Mouse (Mus musculus): ENCODE results near the gene Mt1. TPM values are rescaled to one million over a fixed set of nuclear protein-coding genes. Genes with fewer than 3 reads are reported as not detected.
"Not testable (repeated sequence)": the region's sequence is repeated elsewhere in the genome, so short reads cannot be mapped to it uniquely, and the experiment has no call there.

Gene Mt1
- total RNA-seq (2022), result 100 to 1,000 TPM; 307 to 666 (median 449) TPM

GRCm38 (mm10) chr8:94178857-94179712, at the start of gene Mt1:
Mt1 (plus strand) TSS chr8:94179082.
- peak; percentile 85 to 93 for DNase-seq (ENCODE audit: low spot score in 2 of 2)

- no peak for DNase-seq (ENCODE audit: low spot score in 2 of 2)
Observed at GRCm38 (mm10) chr8:94129133-94129789, 49.6 kb upstream of the Mt1 start.

- DNase-seq (ENCODE audit: low spot score in 2 of 2), result no peak
Observed at GRCm38 (mm10) chr8:94130126-94130525, 48.8 kb upstream of the Mt1 start.

GRCm38 (mm10) chr8:94132096-94132495, 46.8 kb upstream of the Mt1 start:
- no peak for DNase-seq (ENCODE audit: low spot score in 2 of 2)

GRCm38 (mm10) chr8:94134601-94135000, 44.3 kb upstream of the Mt1 start:
- not testable (repeated sequence) for DNase-seq (ENCODE audit: low spot score in 2 of 2)

GRCm38 (mm10) chr8:94135556-94135955, 43.3 kb upstream of the Mt1 start:
- DNase-seq (ENCODE audit: low spot score in 2 of 2), result no peak

GRCm38 (mm10) chr8:94136192-94136591, 42.7 kb upstream of the Mt1 start:
- DNase-seq (ENCODE audit: low spot score in 2 of 2), result no peak

GRCm38 (mm10) chr8:94136933-94137332, 41.9 kb upstream of the Mt1 start, which contains the start of gene Mt4:
Mt4 (plus strand) TSS chr8:94137197.
- no peak for DNase-seq (ENCODE audit: low spot score in 2 of 2)

- no peak for DNase-seq (ENCODE audit: low spot score in 2 of 2)
Observed at GRCm38 (mm10) chr8:94140266-94140795, 38.6 kb upstream of the Mt1 start.

- DNase-seq (ENCODE audit: low spot score in 2 of 2), result no peak
Observed at GRCm38 (mm10) chr8:94148236-94148635, 30.6 kb upstream of the Mt1 start.

GRCm38 (mm10) chr8:94150925-94151324, 28.0 kb upstream of the Mt1 start:
- no peak for DNase-seq (ENCODE audit: low spot score in 2 of 2)

GRCm38 (mm10) chr8:94152513-94153300, 26.2 kb upstream of the Mt1 start, which contains the start of gene Mt3:
Mt3 (plus strand) TSS chr8:94152607.
- peak; percentile 79 to 80 for DNase-seq (ENCODE audit: low spot score in 2 of 2)

GRCm38 (mm10) chr8:94153451-94153850, 25.4 kb upstream of the Mt1 start:
- DNase-seq (ENCODE audit: low spot score in 2 of 2), result peak; percentile 43 to 47

GRCm38 (mm10) chr8:94154537-94154936, 24.3 kb upstream of the Mt1 start:
- DNase-seq (ENCODE audit: low spot score in 2 of 2), result peak in 1 of 2 experiments; percentile 35

- DNase-seq (ENCODE audit: low spot score in 2 of 2), result no peak
Observed at GRCm38 (mm10) chr8:94156092-94156491, 22.8 kb upstream of the Mt1 start.

- not testable (repeated sequence) for DNase-seq (ENCODE audit: low spot score in 2 of 2)
Observed at GRCm38 (mm10) chr8:94165772-94166171, 13.1 kb upstream of the Mt1 start.

- DNase-seq (ENCODE audit: low spot score in 2 of 2), result peak; percentile 75 to 98
Observed at GRCm38 (mm10) chr8:94167244-94167643, 11.6 kb upstream of the Mt1 start.

- DNase-seq (ENCODE audit: low spot score in 2 of 2), result no peak
Observed at GRCm38 (mm10) chr8:94169547-94169946, 9.3 kb upstream of the Mt1 start.

- no peak for DNase-seq (ENCODE audit: low spot score in 2 of 2)
Observed at GRCm38 (mm10) chr8:94171321-94171755, 7.5 kb upstream of the Mt1 start.

- peak; percentile 57 to 58 for DNase-seq (ENCODE audit: low spot score in 2 of 2)
Observed at GRCm38 (mm10) chr8:94172075-94172808, 6.6 kb upstream of the Mt1 start, which contains the start of gene Mt2. Mt2 (plus strand) TSS chr8:94172664.

All from left cerebral cortex, adult 8-10 months (tissue).